Comparison of ENCODE assay signal across 9 mouse cellular contexts in genomic region chr6:29031216-29031615, GRCm38 (mm10). TPM values are rescaled to one million over a fixed set of nuclear protein-coding genes. Genes with fewer than 3 reads are reported as not detected.
DNase-seq lines count a peak whose midpoint lies in the region; ATAC-seq lines count a peak whose summit lies in the region.
"Had no signal": no experiment of that assay in that cellular context is flagged by ENCODE, and none has a peak within 500 bp of the region (broad histone marks: within the 10 kb centered on the region; RNA-seq: fewer than 3 reads in every experiment).

No protein-coding gene starts in this region.

- intact Hi-C loops in gastrocnemius, postnatal 14 days (cut with DNase I; ENCODE audit: low total_unique reads) = no loop called here

- H3K9me3 ChIP-seq in midbrain, embryonic 11.5 days (ENCODE audit: control insufficient read depth, low read length) = no peaks in the 10 kb centered on the region; the same call in 1 of the 2 replicates
- no peaks in the 10 kb centered on the region for H3K9me3 ChIP-seq in midbrain, embryonic 10.5 days (replicated peaks)
- H3K9me3 ChIP-seq in stomach, embryonic 16.5 days (replicated peaks; ENCODE audit: control insufficient read depth, low read length) = 0 out of 2 replicates have a peak, but pooled peaks cover 5% of the 10 kb centered on the region

- no peak overlapping the region for H3K4me2 ChIP-seq in midbrain, embryonic 11.5 days
- H3K4me2 ChIP-seq in stomach, embryonic 16.5 days (ENCODE audit: low read depth, low read length) = no peak overlapping the region

- H3K4me3 ChIP-seq in midbrain, embryonic 11.5 days (ENCODE audit: low read depth, low read length) = no peak overlapping the region
- no peak overlapping the region for H3K4me3 ChIP-seq in midbrain, embryonic 10.5 days
- no peak overlapping the region for H3K4me3 ChIP-seq in brown adipose tissue, adult 24 weeks (ENCODE audit: insufficient read depth, low read depth, low read length)
- no peak overlapping the region for H3K4me3 ChIP-seq in stomach, embryonic 16.5 days (replicated peaks; ENCODE audit: low read length)
- H3K4me3 ChIP-seq: myocyte had no signal

- H3K27ac ChIP-seq in midbrain, embryonic 11.5 days (ENCODE audit: low read depth, low read length) = no peak overlapping the region
- no peak overlapping the region for H3K27ac ChIP-seq in midbrain, embryonic 10.5 days (replicated peaks)
- H3K27ac ChIP-seq in brown adipose tissue, adult 24 weeks (replicated peaks; ENCODE audit: low read depth, low read length) = peak overlapping the region; percentile 90
- no peak overlapping the region for H3K27ac ChIP-seq in stomach, embryonic 16.5 days (ENCODE audit: low read length)

- no peak overlapping the region for H3K9ac ChIP-seq in midbrain, embryonic 11.5 days (ENCODE audit: low read length)
- no peak overlapping the region for H3K9ac ChIP-seq in stomach, embryonic 16.5 days (ENCODE audit: low read length)

- WGBS in midbrain, embryonic 11.5 days = 87% methylated on average over 6 of the region's 6 CpGs
- WGBS in midbrain, embryonic 10.5 days = 91% methylated on average over 6 of the region's 6 CpGs
- 54% methylated on average over 6 of the region's 6 CpGs for WGBS in stomach, embryonic 16.5 days

- H3K36me3 ChIP-seq in midbrain, embryonic 11.5 days (ENCODE audit: control insufficient read depth, insufficient read depth, low read length) = no peaks in the 10 kb centered on the region
- no peaks in the 10 kb centered on the region for H3K36me3 ChIP-seq in midbrain, embryonic 10.5 days
- no peaks in the 10 kb centered on the region for H3K36me3 ChIP-seq in stomach, embryonic 16.5 days (ENCODE audit: control insufficient read depth, insufficient read depth, low read length)

- peak; percentile 65 for DNase-seq in midbrain, embryonic 11.5 days (ENCODE audit: low spot score, missing footprints)
- no peak for DNase-seq in midbrain, embryonic 10.5 days (ENCODE audit: low spot score)
- DNase-seq in gastrocnemius, postnatal 14 days = peak; percentile 38
- DNase-seq in kidney, postnatal 4 days = peak; percentile 24
- DNase-seq in right cerebral cortex, postnatal 25 days = no peak

- peaks cover 5% of the 10 kb centered on the region; the same call in 1 of the 2 replicates for H3K4me1 ChIP-seq in midbrain, embryonic 11.5 days (ENCODE audit: control insufficient read depth, insufficient read depth, low read length)
- peaks cover 36% of the 10 kb centered on the region for H3K4me1 ChIP-seq in midbrain, embryonic 10.5 days
- peaks cover 6% of the 10 kb centered on the region for H3K4me1 ChIP-seq in brown adipose tissue, adult 24 weeks (ENCODE audit: control insufficient read depth, insufficient read depth, insufficient read length, low read length)
- no peaks in the 10 kb centered on the region for H3K4me1 ChIP-seq in stomach, embryonic 16.5 days (ENCODE audit: control insufficient read depth, insufficient read depth, low read length)

- ATAC-seq in midbrain, embryonic 11.5 days (ENCODE audit: low FRiP score) = no peak
- ATAC-seq in stomach, embryonic 16.5 days (ENCODE audit: insufficient read depth, low FRiP score) = 0 out of 2 replicates have a peak, but pooled peaks have one; percentile 25
- no peak for ATAC-seq in megakaryocyte progenitor cell, adult 5-6 weeks (replicated peaks; ENCODE audit: poor library complexity)

- no peaks in the 10 kb centered on the region for H3K27me3 ChIP-seq in midbrain, embryonic 11.5 days (ENCODE audit: control insufficient read depth, insufficient read depth, low read length)
- 0 out of 2 replicates have a peak, but pooled peaks cover 4% of the 10 kb centered on the region for H3K27me3 ChIP-seq in midbrain, embryonic 10.5 days (ENCODE audit: low read depth, poor library complexity, severe bottlenecking)
- no peaks in the 10 kb centered on the region for H3K27me3 ChIP-seq in stomach, embryonic 16.5 days (ENCODE audit: control insufficient read depth, insufficient read depth, low read length)

RNA-seq across cellular contexts. Expression of gene Lep, which starts 28.8 kb away (rescaled TPM):
- not detected in 2 replicates for polyA plus RNA-seq in midbrain, embryonic 11.5 days (2014; fragmentation: Nextera tagmentation; extraction: Ambion mirVana)
- not detected in 2 replicates for polyA plus RNA-seq in midbrain, embryonic 10.5 days (2016; fragmentation: Nextera tagmentation; extraction: Ambion mirVana)
- 83.0 and 169 TPM in 2 replicates for polyA plus RNA-seq in brown adipose tissue, adult 24 weeks (2012; ENCODE audit: insufficient read depth, insufficient read length, missing spikeins)
- under 1 TPM; 0.16 to 0.51 TPM for total RNA-seq in gastrocnemius, postnatal 14 days (2021)
- polyA plus RNA-seq in stomach, embryonic 16.5 days (2015; fragmentation: Nextera tagmentation; extraction: Ambion mirVana) = not detected in 2 replicates
- total RNA-seq in megakaryocyte progenitor cell, adult 5-6 weeks (2015) = not detected in 2 replicates
- total RNA-seq in megakaryocyte progenitor cell, adult 5-6 weeks (2017) = not detected in 2 replicates
- polyA plus RNA-seq: myocyte had no signal

Comparison
In these comparisons a context has a peak if more than half of its experiments do, and no peak if none do; other contexts are left out.
1. DNase-seq: peak in midbrain, embryonic 11.5 days (single experiment), gastrocnemius, postnatal 14 days (single experiment) and kidney, postnatal 4 days (2 of 2); none in midbrain, embryonic 10.5 days (single experiment) and right cerebral cortex, postnatal 25 days (single experiment).
2. RNA of gene Lep, which starts 28.8 kb away (polyA plus RNA-seq): 83.0 to 169 TPM in brown adipose tissue, adult 24 weeks; not detected in midbrain, embryonic 11.5 days, not detected in midbrain, embryonic 10.5 days and not detected in stomach, embryonic 16.5 days; every median in the first group is over 10 times any median in the second.